Mouse (Mus musculus): ENCODE measurements around the gene Gsg1l.

DNA sequence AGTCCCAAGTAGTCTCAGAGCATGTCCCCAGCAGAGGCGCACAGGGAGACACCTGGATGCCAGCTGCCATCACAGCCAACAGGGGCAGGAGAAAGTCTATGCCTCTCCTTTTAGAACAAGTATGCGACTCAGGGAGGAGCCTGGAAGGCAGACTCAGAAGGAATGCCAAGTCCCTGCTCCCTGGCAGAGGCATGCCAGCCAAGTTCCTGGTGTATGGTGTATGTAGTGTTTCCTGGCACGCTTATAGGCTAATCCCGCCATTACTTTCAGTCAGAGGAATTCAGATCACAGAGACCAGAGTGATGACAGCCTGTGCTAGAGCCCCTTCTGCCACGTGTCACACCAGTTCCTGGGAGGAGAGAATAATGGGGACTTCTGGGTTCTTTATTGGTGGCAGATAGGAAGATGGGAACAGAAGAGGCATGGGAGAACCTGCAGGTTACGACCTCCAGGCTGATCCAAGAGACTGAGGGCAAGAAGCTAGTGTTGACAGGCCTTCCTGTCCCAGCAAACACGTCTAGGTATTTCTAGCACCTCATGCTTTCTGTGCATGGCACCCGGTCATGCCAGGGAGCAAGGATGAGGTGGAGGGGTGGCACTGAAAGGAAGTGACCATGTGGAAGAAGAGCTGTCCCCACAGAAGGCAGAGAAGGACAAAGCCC is 235.2 kb downstream of the Gsg1l start:
- no peak for TF ChIP-seq CTCF (IDR thresholded peaks at IDR 0.05; ENCODE audit: low read depth, low read length)
- TF ChIP-seq GATA1 (IDR thresholded peaks at IDR 0.05; ENCODE audit: borderline replicate concordance, low read length): no peak
- TF ChIP-seq POLR2AphosphoS5 (IDR thresholded peaks at IDR 0.05; ENCODE audit: insufficient replicate concordance, low read depth, low read length): no peak
